Mouse (Mus musculus): Measurements from ENCODE around the gene Tmcc3.

DNA sequence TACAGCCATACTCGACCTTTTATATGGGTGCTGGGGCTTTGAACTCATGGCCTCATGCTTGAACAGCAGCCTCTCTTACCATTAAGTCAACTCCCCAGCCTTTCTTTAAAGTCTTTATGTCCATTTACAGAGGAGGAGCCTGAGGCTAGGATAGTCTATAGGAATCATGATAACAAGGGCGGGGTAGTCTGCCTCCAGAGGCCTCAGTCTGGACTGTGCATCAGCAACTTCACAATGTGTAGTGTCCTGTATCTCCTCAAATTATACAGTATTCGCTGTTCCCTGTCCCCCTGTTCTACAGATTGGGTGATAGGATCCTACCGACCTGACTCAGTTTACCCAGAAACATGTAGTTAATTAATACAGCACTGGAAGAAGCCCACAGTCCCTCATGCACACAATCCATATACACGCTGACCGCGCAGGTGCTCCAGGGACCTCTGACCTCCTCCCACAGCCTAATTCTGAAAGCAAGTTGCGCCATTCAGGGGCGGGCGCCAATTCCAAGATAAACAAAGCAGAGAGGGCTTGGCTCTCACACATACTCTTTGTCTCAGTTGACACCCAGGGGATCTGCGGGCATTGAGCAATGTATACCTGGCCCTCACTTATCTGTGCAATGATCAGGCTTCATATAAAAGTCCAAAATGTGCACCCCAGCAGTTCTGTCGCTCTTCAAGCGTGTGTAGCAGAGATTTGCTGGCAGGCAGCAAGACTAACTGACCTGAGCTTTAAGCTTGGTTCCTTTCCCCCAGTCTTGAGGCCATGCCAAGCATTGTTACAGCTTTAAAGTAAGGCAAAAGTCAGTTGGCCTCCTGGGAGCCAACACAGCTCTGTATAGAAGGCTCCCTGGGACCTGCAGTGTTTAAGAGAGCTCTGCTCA, 262.9 kb downstream of the Tmcc3 start:
- TF ChIP-seq CTCF (IDR thresholded peaks at IDR 0.05; ENCODE audit: low read depth) (no peak), EP300 (optimal IDR thresholded peaks at IDR 0.05) (no peak)

All from stomach, postnatal 0 days (tissue).